Mouse (Mus musculus) megakaryocyte, embryonic 14.5 days (primary cell): ENCODE measurements around the gene Scd1.

Source experiments
- FLI1 ChIP-seq: IDR thresholded peaks from 2 replicates; pipeline ENCODE4 v1.6.1; 2012; ENCODE audit warnings: low read length, inconsistent platforms, mixed read lengths
- GATA1 ChIP-seq: IDR thresholded peaks from 3 replicates; pipeline ENCODE4 v1.6.1; 2012; ENCODE audit warnings: mixed read lengths, low read length, inconsistent platforms, borderline replicate concordance

DNA sequence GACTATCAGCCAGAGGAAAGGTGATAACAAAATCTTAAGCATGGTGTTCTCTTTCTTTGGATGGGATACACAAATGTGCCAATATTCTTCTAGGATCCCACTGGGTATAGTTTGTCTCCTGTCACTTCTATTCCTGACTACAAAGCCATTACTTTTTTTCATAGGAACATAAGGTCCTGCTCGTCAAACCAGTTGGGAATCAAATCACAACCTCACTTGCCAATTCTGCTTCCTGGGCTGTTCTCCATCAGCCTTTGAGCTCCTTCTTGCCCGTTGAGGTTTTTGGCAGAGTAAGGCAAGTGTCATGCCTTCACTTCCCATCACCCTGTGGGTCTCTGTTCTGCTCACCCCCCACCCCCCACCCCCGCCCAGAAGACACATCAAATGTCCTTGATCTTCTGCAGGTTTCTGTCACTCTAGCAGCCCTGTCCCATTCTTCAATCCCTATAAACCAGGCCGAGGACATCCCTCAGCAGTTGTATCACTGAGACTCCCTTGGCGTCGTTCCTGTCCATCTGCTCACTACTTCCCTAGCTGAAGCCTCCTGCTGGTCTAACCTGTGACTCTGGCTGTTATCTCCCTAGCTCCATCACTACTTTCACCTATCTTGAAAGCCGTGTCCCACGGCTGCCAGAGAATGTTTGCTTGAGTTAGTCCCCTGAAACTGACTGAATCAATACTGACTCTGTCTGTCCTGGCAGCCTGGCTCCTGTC, 7.0 kb downstream of the Scd1 start:
- TF ChIP-seq GATA1 (no peak), FLI1 (no peak)
